ENCODE assay signal across 20 mouse cellular contexts in the genomic region with DNA sequence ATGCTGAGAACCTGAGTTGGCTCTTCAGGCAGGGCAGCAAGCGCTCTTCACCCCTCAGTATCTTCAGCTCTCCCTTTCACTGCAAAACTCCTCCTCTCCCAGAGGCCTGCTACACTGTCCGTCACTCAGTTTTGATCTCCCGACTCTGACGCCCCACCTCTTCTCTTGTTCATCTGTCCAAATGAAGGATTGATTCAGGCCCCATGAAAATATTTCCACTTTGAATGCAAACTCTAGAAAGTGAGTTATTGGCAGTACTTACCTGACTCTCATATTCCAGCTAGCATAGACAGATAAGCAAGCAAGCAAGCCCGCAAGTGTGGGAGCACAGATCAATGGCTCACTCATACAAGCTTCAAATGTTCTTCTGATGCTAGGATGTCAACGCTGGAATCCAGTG.
"Had no signal": no experiment of that assay in that cellular context is flagged by ENCODE, and none has a peak within 500 bp of the region (broad histone marks: within the 10 kb centered on the region; RNA-seq: fewer than 3 reads in every experiment).

No protein-coding gene starts in this region.

- H3K27me3 ChIP-seq: midbrain, embryonic 12.5 days; neural tube, embryonic 13.5 days; neural tube, embryonic 15.5 days had no signal

- H3K36me3 ChIP-seq: midbrain, embryonic 10.5 days; midbrain, embryonic 12.5 days; neural tube, embryonic 13.5 days; neural tube, embryonic 15.5 days had no signal

- H3K4me1 ChIP-seq: midbrain, embryonic 10.5 days; midbrain, embryonic 12.5 days; neural tube, embryonic 13.5 days; neural tube, embryonic 15.5 days had no signal

- H3K27ac ChIP-seq: liver, embryonic 14.5 days; midbrain, embryonic 10.5 days; midbrain, embryonic 12.5 days; neural tube, embryonic 13.5 days; neural tube, embryonic 15.5 days had no signal

- H3K9ac ChIP-seq: liver, embryonic 14.5 days; lung, embryonic 14.5 days; midbrain, embryonic 12.5 days; neural tube, embryonic 13.5 days; neural tube, embryonic 15.5 days had no signal

- H3K4me2 ChIP-seq: lung, embryonic 14.5 days; midbrain, embryonic 12.5 days; neural tube, embryonic 13.5 days; neural tube, embryonic 15.5 days had no signal

- H3K4me3 ChIP-seq: midbrain, embryonic 10.5 days; midbrain, embryonic 12.5 days; myocyte; neural tube, embryonic 13.5 days; neural tube, embryonic 15.5 days had no signal

- DNase-seq: lung, adult 18-20 months; lung, postnatal 4 days; midbrain, embryonic 14.5 days; retina, postnatal 1 day; right cerebral cortex, adult 18-20 months; right cerebral cortex, postnatal 25 days; right cerebral cortex, postnatal 4 days; spleen, adult 18-20 months; thymus, adult 18-20 months; thymus, postnatal 14 days; thymus, postnatal 36 days had no signal

- H3K9me3 ChIP-seq: midbrain, embryonic 10.5 days; midbrain, embryonic 12.5 days; neural tube, embryonic 15.5 days had no signal

- ATAC-seq: lung, postnatal 0 days; midbrain, embryonic 16.5 days had no signal
